Mouse (Mus musculus) liver, postnatal 0 days (tissue): Measurements from ENCODE around the gene Gzf1.

Experiments used
- CTCF ChIP-seq: sonication (generic); IDR thresholded peaks from 2 replicates; pipeline ENCODE4 v1.5.1; 2016; ENCODE audit warnings: antibody characterized with exemption, low read depth
- EP300 ChIP-seq: IDR thresholded peaks from 2 replicates; pipeline ENCODE4 v1.6.1; 2016; ENCODE audit warnings: antibody characterized with exemption, low read depth, mild to moderate bottlenecking

DNA sequence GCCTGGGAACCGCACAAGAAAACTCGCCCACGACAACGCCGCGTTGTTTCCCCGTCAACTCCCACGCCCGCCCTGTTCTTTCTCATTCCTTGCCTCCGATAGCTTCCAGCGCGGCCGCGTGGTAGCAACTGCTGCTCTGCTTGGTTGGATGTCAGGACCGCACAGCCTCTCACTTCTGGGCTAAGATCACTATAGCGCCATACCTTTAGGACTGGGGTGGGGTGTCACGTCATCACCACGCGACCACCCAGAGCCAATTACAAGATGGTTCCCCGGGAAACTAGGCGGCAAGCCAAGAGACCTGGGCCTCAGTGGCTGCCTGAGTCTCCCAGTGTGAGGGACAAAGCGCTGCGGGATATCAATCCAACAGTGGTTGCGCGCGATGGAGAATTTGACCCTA, 3.0 kb upstream of the Gzf1 start:
- no peak for TF ChIP-seq EP300
- no peak for TF ChIP-seq CTCF
